Mouse (Mus musculus): ENCODE measurements around the gene Sbk1. TPM values are rescaled to one million over a fixed set of nuclear protein-coding genes. Genes with fewer than 3 reads are reported as not detected.

The Sbk1 gene
- polyA plus RNA-seq (2015; fragmentation: Nextera tagmentation; extraction: Ambion mirVana): 212 and 215 TPM in 2 replicates

- Histone ChIP-seq H3K4me3 (peak within 1 kb of the TSS; percentile 98), H3K4me1 (peaks cover 49% of the 10 kb centered on the region), H3K27me3 (peaks cover 8% of the 10 kb centered on the region; the same call in 1 of the 2 replicates), H3K36me3 (ENCODE audit: poor library complexity, severe bottlenecking) (peaks cover 23% of the 10 kb centered on the region), H3K9ac (peak within 1 kb of the TSS; percentile 100), H3K4me2 (peak within 1 kb of the TSS; percentile 100), H3K9me3 (replicated peaks) (no peaks in the 10 kb centered on the region), H3K27ac (peak within 1 kb of the TSS; percentile 100)
- 0% methylated on average over 73 of the region's 85 CpGs for WGBS
- ATAC-seq: peak; percentile 86
Measured at GRCm38 (mm10) chr7:126271712-126272683, at the start of gene Sbk1. Gene Sbk1 (plus strand): TSS chr7:126272619.

- H3K27me3 ChIP-seq: no peaks in the 10 kb centered on the region
- no peaks in the 10 kb centered on the region for H3K4me1 ChIP-seq
- H3K4me3 ChIP-seq: no peak overlapping the region
- ATAC-seq: no peak
- no peak overlapping the region for H3K9ac ChIP-seq
- H3K9me3 ChIP-seq (replicated peaks): no peaks in the 10 kb centered on the region
- H3K27ac ChIP-seq: no peak overlapping the region
- no peaks in the 10 kb centered on the region for H3K36me3 ChIP-seq (ENCODE audit: poor library complexity, severe bottlenecking)
- no peak overlapping the region for H3K4me2 ChIP-seq
- WGBS: 67% methylated on average over 3 of the region's 3 CpGs
Measured at GRCm38 (mm10) chr7:126222753-126223152, 49.7 kb upstream of the Sbk1 start.

- H3K4me3 ChIP-seq: no peak overlapping the region
- 29% methylated on average over 5 of the region's 5 CpGs for WGBS
- H3K4me2 ChIP-seq: no peak overlapping the region
- no peaks in the 10 kb centered on the region for H3K27me3 ChIP-seq
- no peak overlapping the region for H3K27ac ChIP-seq
- H3K4me1 ChIP-seq: no peaks in the 10 kb centered on the region
- no peaks in the 10 kb centered on the region for H3K9me3 ChIP-seq (replicated peaks)
- no peak for ATAC-seq
- H3K9ac ChIP-seq: no peak overlapping the region
- no peaks in the 10 kb centered on the region for H3K36me3 ChIP-seq (ENCODE audit: poor library complexity, severe bottlenecking)
Measured at GRCm38 (mm10) chr7:126226136-126226535, 46.3 kb upstream of the Sbk1 start.

- 75% methylated on average over 8 of the region's 8 CpGs for WGBS
- Histone ChIP-seq H3K4me2 (no peak overlapping the region), H3K4me1 (no peaks in the 10 kb centered on the region), H3K27me3 (no peaks in the 10 kb centered on the region), H3K4me3 (no peak overlapping the region), H3K9me3 (replicated peaks) (no peaks in the 10 kb centered on the region), H3K36me3 (ENCODE audit: poor library complexity, severe bottlenecking) (no peaks in the 10 kb centered on the region), H3K9ac (no peak overlapping the region), H3K27ac (no peak overlapping the region)
- no peak for ATAC-seq
Measured at GRCm38 (mm10) chr7:126230357-126231148, 41.9 kb upstream of the Sbk1 start.

GRCm38 (mm10) chr7:126232345-126233071, 39.9 kb upstream of the Sbk1 start:
- Histone ChIP-seq H3K9ac (no peak overlapping the region), H3K27ac (no peak overlapping the region), H3K27me3 (no peaks in the 10 kb centered on the region), H3K36me3 (ENCODE audit: poor library complexity, severe bottlenecking) (no peaks in the 10 kb centered on the region), H3K4me1 (peaks cover 4% of the 10 kb centered on the region; the same call in 1 of the 2 replicates), H3K9me3 (replicated peaks) (no peaks in the 10 kb centered on the region), H3K4me3 (no peak overlapping the region), H3K4me2 (no peak overlapping the region)
- WGBS: 87% methylated on average over 8 of the region's 8 CpGs
- ATAC-seq: no peak

GRCm38 (mm10) chr7:126234611-126235010, 37.8 kb upstream of the Sbk1 start:
- no peaks in the 10 kb centered on the region for H3K36me3 ChIP-seq (ENCODE audit: poor library complexity, severe bottlenecking)
- no peaks in the 10 kb centered on the region for H3K9me3 ChIP-seq (replicated peaks)
- H3K9ac ChIP-seq: no peak overlapping the region
- no peak overlapping the region for H3K4me3 ChIP-seq
- H3K4me2 ChIP-seq: no peak overlapping the region
- 89% methylated on average over 3 of the region's 3 CpGs for WGBS
- ATAC-seq: no peak
- H3K27ac ChIP-seq: no peak overlapping the region
- H3K4me1 ChIP-seq: peaks cover 4% of the 10 kb centered on the region; the same call in 1 of the 2 replicates
- no peaks in the 10 kb centered on the region for H3K27me3 ChIP-seq

- WGBS: 64% methylated on average over 11 of the region's 11 CpGs
Measured at GRCm38 (mm10) chr7:126236083-126236793, 36.2 kb upstream of the Sbk1 start.

GRCm38 (mm10) chr7:126236794-126237192, 35.6 kb upstream of the Sbk1 start:
- Histone ChIP-seq H3K27ac (0 out of 2 replicates have a peak overlapping the region, but pooled peaks have one; percentile 28), H3K36me3 (ENCODE audit: poor library complexity, severe bottlenecking) (no peaks in the 10 kb centered on the region), H3K4me1 (peaks cover 4% of the 10 kb centered on the region; the same call in 1 of the 2 replicates), H3K9ac (no peak overlapping the region), H3K4me2 (no peak overlapping the region), H3K4me3 (no peak overlapping the region), H3K27me3 (no peaks in the 10 kb centered on the region), H3K9me3 (replicated peaks) (no peaks in the 10 kb centered on the region)
- 83% methylated on average over 5 of the region's 5 CpGs for WGBS
- no peak for ATAC-seq

More at GRCm38 (mm10) chr7:126236083-126236793, 36.2 kb upstream of the Sbk1 start:
- Histone ChIP-seq H3K9ac (no peak overlapping the region), H3K27ac (no peak overlapping the region), H3K4me2 (no peak overlapping the region), H3K36me3 (ENCODE audit: poor library complexity, severe bottlenecking) (no peaks in the 10 kb centered on the region), H3K27me3 (no peaks in the 10 kb centered on the region), H3K4me3 (no peak overlapping the region), H3K9me3 (replicated peaks) (no peaks in the 10 kb centered on the region), H3K4me1 (peaks cover 4% of the 10 kb centered on the region; the same call in 1 of the 2 replicates)
- no peak for ATAC-seq

GRCm38 (mm10) chr7:126240814-126241360, 31.5 kb upstream of the Sbk1 start:
- ATAC-seq: no peak
- 82% methylated on average over 14 of the region's 14 CpGs for WGBS

GRCm38 (mm10) chr7:126244168-126244750, 28.2 kb upstream of the Sbk1 start:
- no peak overlapping the region for H3K4me2 ChIP-seq
- H3K4me1 ChIP-seq: peaks cover 10% of the 10 kb centered on the region
- 72% methylated on average over 6 of the region's 6 CpGs for WGBS
- H3K27ac ChIP-seq: no peak overlapping the region
- no peaks in the 10 kb centered on the region for H3K9me3 ChIP-seq (replicated peaks)
- H3K27me3 ChIP-seq: peaks cover 12% of the 10 kb centered on the region
- ATAC-seq: no peak
- no peak overlapping the region for H3K9ac ChIP-seq
- H3K4me3 ChIP-seq: no peak overlapping the region
- no peaks in the 10 kb centered on the region for H3K36me3 ChIP-seq (ENCODE audit: poor library complexity, severe bottlenecking)

More at GRCm38 (mm10) chr7:126240814-126241360, 31.5 kb upstream of the Sbk1 start:
- H3K4me3 ChIP-seq: no peak overlapping the region
- H3K27me3 ChIP-seq: no peaks in the 10 kb centered on the region
- H3K9me3 ChIP-seq (replicated peaks): no peaks in the 10 kb centered on the region
- H3K27ac ChIP-seq: no peak overlapping the region
- no peak overlapping the region for H3K9ac ChIP-seq
- no peak overlapping the region for H3K4me2 ChIP-seq
- peaks cover 3% of the 10 kb centered on the region; the same call in 1 of the 2 replicates for H3K4me1 ChIP-seq
- H3K36me3 ChIP-seq (ENCODE audit: poor library complexity, severe bottlenecking): no peaks in the 10 kb centered on the region

All from forebrain, embryonic 13.5 days (tissue).